Mouse (Mus musculus) heart, postnatal 0 days (tissue): ENCODE results near the gene Ogt. TPM values are rescaled to one million over a fixed set of nuclear protein-coding genes. Genes with fewer than 3 reads are reported as not detected.

Experiments
- ATAC-seq: fragments of 200-750 bp; cut with Nextera tagmentation; 2 replicates; pipeline ENCODE4 v1.8.0; 2017; ENCODE audit warnings: low read depth, moderate number of reproducible peaks, moderate library complexity; ENCODE audit not compliant: insufficient read depth
- DNase-seq: peaks from one replicate; pipeline ENCODE4 v3.0.0-alpha.2; 2016; ENCODE audit warnings: low spot score
- H3K27ac ChIP-seq: fragments of 300-500 bp; sonication (generic); 2 replicates; pipeline ENCODE4 v1.5.1; 2014; ENCODE audit warnings: low read depth, mild to moderate bottlenecking
- H3K27me3 ChIP-seq: fragments of 300-500 bp; sonication (generic); 2 replicates; pipeline ENCODE4 v1.6.1; 2014; ENCODE audit warnings: low read length, mixed read lengths; ENCODE audit not compliant: control insufficient read depth, insufficient read depth
- H3K36me3 ChIP-seq: fragments of 300-500 bp; sonication (generic); replicated peaks from 2 replicates; pipeline ENCODE4 v1.6.1; 2014; ENCODE audit warnings: low read length, mixed read lengths; ENCODE audit not compliant: control insufficient read depth, insufficient read depth
- H3K4me1 ChIP-seq: fragments of 300-500 bp; sonication (generic); 2 replicates; pipeline ENCODE4 v1.6.1; 2014; ENCODE audit warnings: antibody characterized with exemption; ENCODE audit not compliant: control insufficient read depth, insufficient read depth
- H3K4me2 ChIP-seq: fragments of 300-500 bp; sonication (generic); 2 replicates; pipeline ENCODE4 v1.6.1; 2014; ENCODE audit warnings: low read depth, mild to moderate bottlenecking, low read length, moderate library complexity
- H3K4me3 ChIP-seq: fragments of 300-500 bp; sonication (generic); 2 replicates; pipeline ENCODE4 v1.5.1; 2014; ENCODE audit warnings: low read depth, low read length
- H3K9ac ChIP-seq: fragments of 300-500 bp; sonication (generic); replicated peaks from 2 replicates; pipeline ENCODE4 v1.6.1; 2014; ENCODE audit warnings: low read depth, low read length, mixed read lengths
- H3K9me3 ChIP-seq: fragments of 300-500 bp; sonication (generic); replicated peaks from 2 replicates; pipeline ENCODE4 v1.6.1; 2016; ENCODE audit warnings: low read length; ENCODE audit not compliant: control insufficient read depth
- CTCF ChIP-seq: IDR thresholded peaks from 2 replicates; pipeline ENCODE4 v1.5.1; 2016; ENCODE audit warnings: antibody characterized with exemption, control low read depth, low read depth
- EP300 ChIP-seq: IDR thresholded peaks from 2 replicates; pipeline ENCODE4 v1.6.1; 2016; ENCODE audit warnings: antibody characterized with exemption, low read depth
- WGBS: fragments of 180-500 bp; shearing (Covaris S2); extraction: QIAGEN DNeasy Blood & Tissue Kit; methylation state at CpG from one replicate; pipeline ENCODE4 v1.1.7; 2014; 5-methylcytosine and 5-hydroxymethylcytosine counted together
- polyA plus RNA-seq: library from polyadenylated mRNA; unstranded; fragments of >200 nt; fragmentation: Nextera tagmentation; extraction: Ambion mirVana; gene quantifications from 2 replicates; pipeline ENCODE4 v1.2.1, GENCODE M21; 2015
- total RNA-seq: library from RNA; depleted of rRNA; stranded (reverse); fragments of >200 nt; gene quantifications from 2 replicates; pipeline ENCODE4 v1.2.3, GENCODE M21; 2014; ENCODE audit warnings: low replicate concordance; rRNA removed

Ogt gene
- 78.6 and 108 TPM in 2 replicates for total RNA-seq
- 46.2 and 49.6 TPM in 2 replicates for polyA plus RNA-seq

GRCm38 (mm10) chrX:101639741-101640166, at the start of gene Ogt:
TSS of gene Ogt (plus strand) at chrX:101640060.
- H3K27ac ChIP-seq = peak within 1 kb of the TSS; percentile 86
- no peaks in the 10 kb centered on the region for H3K9me3 ChIP-seq
- DNase-seq (peak; percentile 90), ATAC-seq (peak; percentile 94)
- H3K9ac ChIP-seq = peak within 1 kb of the TSS; percentile 86
- peak within 1 kb of the TSS; percentile 82 for H3K4me3 ChIP-seq
- no peaks in the 10 kb centered on the region for H3K27me3 ChIP-seq
- H3K36me3 ChIP-seq = no peaks in the 10 kb centered on the region
- H3K4me2 ChIP-seq = peak within 1 kb of the TSS; percentile 66
- TF ChIP-seq CTCF (no peak), EP300 (peak; percentile 76)
- H3K4me1 ChIP-seq = 0 out of 2 replicates have a peak, but pooled peaks cover 4% of the 10 kb centered on the region
- WGBS = 16% methylated on average over 24 of the region's 24 CpGs

GRCm38 (mm10) chrX:101616183-101616582, 23.7 kb upstream of the Ogt start:
- Histone ChIP-seq H3K9me3 (no peaks in the 10 kb centered on the region), H3K27ac (no peak overlapping the region), H3K27me3 (peaks cover 18% of the 10 kb centered on the region), H3K36me3 (no peaks in the 10 kb centered on the region), H3K4me3 (no peak overlapping the region), H3K4me2 (no peak overlapping the region), H3K4me1 (no peaks in the 10 kb centered on the region), H3K9ac (no peak overlapping the region)
- DNase-seq (no peak), ATAC-seq (no peak)
- WGBS = 86% methylated on average over 3 of the region's 3 CpGs
- TF ChIP-seq CTCF (no peak), EP300 (no peak)

- Histone ChIP-seq H3K36me3 (no peaks in the 10 kb centered on the region), H3K9ac (no peak overlapping the region), H3K4me3 (no peak overlapping the region), H3K4me2 (no peak overlapping the region), H3K27ac (no peak overlapping the region), H3K9me3 (no peaks in the 10 kb centered on the region), H3K27me3 (peaks cover 18% of the 10 kb centered on the region), H3K4me1 (no peaks in the 10 kb centered on the region)
- peak; percentile 80 for ATAC-seq
- WGBS = 41% methylated on average over 10 of the region's 10 CpGs
- peak; percentile 60 for DNase-seq
- TF ChIP-seq CTCF (peak; percentile 31), EP300 (no peak)
These were observed 22.0 kb upstream of the Ogt start for GRCm38 (mm10) chrX:101617889-101618288.

GRCm38 (mm10) chrX:101620317-101620716, 19.5 kb upstream of the Ogt start:
- Histone ChIP-seq H3K27me3 (peaks cover 19% of the 10 kb centered on the region), H3K36me3 (no peaks in the 10 kb centered on the region), H3K4me2 (no peak overlapping the region), H3K9ac (no peak overlapping the region), H3K4me1 (no peaks in the 10 kb centered on the region), H3K9me3 (no peaks in the 10 kb centered on the region), H3K27ac (no peak overlapping the region), H3K4me3 (no peak overlapping the region)
- ATAC-seq = peak; percentile 27
- 62% methylated on average over 6 of the region's 6 CpGs for WGBS
- TF ChIP-seq EP300 (no peak), CTCF (no peak)
- no peak for DNase-seq

DNA sequence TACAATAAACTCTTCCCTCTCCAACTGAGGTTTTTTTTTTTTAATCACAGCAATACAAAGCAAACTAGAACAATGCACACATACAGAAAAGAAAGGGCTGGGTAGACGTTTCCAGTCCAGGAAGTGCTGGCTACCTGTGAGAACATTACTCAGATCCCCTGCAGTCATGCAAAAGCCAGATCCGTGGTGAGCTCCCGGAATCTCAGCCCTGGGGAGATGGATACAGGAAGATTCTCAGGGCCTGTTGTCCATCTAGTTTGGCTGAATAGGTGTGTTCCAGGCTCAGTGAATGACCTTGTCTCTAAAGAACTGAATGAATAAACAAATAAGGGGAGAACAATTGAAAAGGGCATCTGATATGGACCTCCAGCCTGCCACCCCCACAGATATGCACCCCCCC, 17.3 kb upstream of the Ogt start:
- TF ChIP-seq EP300 (no peak), CTCF (no peak)
- H3K9me3 ChIP-seq = no peaks in the 10 kb centered on the region
- no peak overlapping the region for H3K4me3 ChIP-seq
- ATAC-seq = no peak
- no peak overlapping the region for H3K9ac ChIP-seq
- no peaks in the 10 kb centered on the region for H3K36me3 ChIP-seq
- no peak overlapping the region for H3K27ac ChIP-seq
- peaks cover 15% of the 10 kb centered on the region for H3K27me3 ChIP-seq
- no peak overlapping the region for H3K4me2 ChIP-seq
- 41% methylated on average over 3 of the region's 3 CpGs for WGBS
- DNase-seq = no peak
- no peaks in the 10 kb centered on the region for H3K4me1 ChIP-seq
